Mouse (Mus musculus): ENCODE measurements around the gene Macf1.
A peak's percentile ranks its signal among the peaks of the same experiment; 100 is the strongest.
"Not testable (repeated sequence)": the region's sequence is repeated elsewhere in the genome, so short reads cannot be mapped to it uniquely, and the experiment has no call there.

Gene Macf1

DNA sequence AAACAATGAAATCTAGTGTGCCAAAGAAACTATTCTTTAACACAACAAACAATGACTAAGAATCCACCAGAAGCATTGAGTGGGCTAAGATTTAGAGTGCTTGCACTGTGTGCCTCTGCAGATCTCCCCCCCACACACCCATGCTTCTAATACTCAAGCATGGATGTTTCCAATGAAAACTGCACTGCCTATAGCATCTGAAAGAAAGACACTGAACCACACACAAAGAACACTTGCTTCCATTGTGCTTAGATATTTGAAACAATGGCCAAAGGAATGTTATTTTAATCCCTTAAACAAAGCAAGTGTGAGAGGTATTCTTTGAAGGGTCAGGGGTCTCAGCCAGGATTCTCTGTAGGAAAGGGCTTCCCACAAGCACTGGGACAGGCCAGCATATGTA is 140.5 kb downstream of the Macf1 start:
- no peak for DNase-seq (ENCODE audit: low spot score)

GRCm38 (mm10) chr4:123535271-123535670 is 148.9 kb downstream of the Macf1 start:
- peak; percentile 75 for DNase-seq (ENCODE audit: low spot score)

DNA sequence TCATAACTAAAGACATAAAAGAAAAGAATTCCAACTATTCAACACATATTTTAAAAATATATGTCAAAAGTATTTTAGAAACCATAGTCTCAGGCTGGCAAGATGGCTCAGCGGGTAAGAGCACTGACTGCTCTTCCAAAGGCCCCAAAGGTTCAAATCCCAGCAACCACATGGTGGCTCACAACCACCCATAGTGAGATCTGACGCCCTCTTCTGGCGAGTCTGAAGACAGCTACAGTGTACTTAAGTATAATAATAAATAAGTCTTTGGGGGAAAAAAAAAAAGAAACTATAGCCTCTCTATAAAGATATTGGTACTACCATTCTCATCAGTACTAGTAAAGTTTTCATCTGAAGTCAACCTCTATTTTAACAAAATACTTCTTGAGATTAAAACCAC is 152.2 kb downstream of the Macf1 start:
- no peak for DNase-seq (ENCODE audit: low spot score)

DNA sequence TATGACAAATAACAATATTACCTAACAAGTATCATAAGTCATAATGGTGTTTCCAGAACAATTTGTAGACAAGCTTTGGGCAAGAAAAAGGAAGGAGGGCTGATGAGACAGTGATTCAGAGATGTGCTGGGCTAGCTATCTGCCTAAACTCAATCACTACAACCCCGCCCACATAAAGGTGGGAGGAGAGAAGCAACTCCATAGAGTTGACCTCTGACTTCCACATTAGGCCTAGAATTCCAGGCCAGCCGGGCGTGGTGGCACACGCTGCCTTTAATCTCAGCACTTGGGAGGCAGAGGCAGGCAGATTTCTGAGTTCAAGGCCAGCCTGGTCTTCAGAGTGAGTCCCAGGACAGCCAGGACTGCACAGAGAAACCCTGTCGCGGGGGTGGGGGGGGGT is 153.2 kb downstream of the Macf1 start:
- DNase-seq (ENCODE audit: low spot score): no peak

DNA sequence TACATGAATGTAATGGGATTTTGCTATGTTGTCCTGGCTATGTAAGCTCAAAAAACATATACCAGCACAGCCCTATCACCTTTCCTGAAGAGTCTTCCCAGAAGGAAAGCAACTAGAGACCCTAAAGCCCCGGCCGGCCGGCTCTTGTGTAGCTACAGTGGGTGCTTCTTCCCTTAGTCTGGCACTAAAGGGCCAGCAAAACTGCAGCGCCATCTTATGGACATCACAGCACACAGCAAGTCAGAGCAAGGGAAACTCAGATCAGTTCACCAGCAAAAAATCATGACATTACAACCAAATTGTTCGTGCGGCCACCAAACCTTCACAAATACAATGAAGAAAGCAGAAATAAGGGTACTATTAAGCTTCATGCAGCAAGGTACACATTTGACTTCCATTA is 154.9 kb downstream of the Macf1 start:
- DNase-seq (ENCODE audit: low spot score): peak; percentile 31

GRCm38 (mm10) chr4:123527607-123528010 is 156.6 kb downstream of the Macf1 start:
- DNase-seq (ENCODE audit: low spot score): peak; percentile 55

DNA sequence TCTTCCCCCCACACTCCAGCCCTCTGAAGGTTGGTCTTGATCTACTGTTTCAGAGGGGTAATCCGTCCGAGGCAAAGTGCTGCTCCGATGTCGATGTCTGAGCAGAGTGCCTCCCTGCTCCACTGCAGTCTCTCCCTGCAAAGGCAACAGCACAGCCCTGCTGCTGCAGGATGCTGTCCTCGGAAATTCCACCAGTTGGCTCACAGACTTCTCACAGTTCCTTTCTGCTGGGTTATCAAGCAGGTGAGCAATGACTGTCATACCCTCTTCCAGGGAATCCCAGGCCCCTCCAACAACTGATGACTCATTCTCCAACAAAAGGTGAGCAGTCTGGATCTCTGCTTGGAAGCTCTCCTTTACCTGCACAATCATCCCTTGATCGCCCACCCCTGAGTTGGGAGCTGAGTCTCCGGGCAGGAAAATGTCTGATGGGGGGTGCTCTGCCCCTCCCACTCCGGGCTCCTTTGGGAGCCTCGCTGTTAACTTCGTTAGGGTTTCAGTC is 157.3 kb downstream of the Macf1 start:
- peak; percentile 29 for DNase-seq (ENCODE audit: low spot score)

DNA sequence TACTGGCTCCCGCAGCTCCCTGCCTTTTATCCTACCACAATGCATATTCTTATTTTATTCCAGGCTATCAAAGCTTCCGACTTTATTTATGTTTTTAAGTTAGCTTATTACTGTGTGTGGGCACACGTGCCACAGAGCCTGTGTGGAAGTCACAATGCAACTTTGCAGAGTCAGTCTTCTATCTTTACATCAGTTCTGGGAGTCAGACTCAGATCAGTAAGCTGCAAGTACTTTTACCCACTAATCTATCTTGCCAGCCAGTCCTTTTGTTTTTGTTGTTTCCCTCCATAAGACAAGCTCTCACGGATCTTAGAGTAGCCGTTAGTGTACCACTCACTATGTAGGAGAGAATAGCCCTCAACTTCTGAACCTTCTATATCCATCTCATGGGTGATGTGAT is 159.4 kb downstream of the Macf1 start:
- DNase-seq (ENCODE audit: low spot score): no peak

GRCm38 (mm10) chr4:123520123-123520522 is 164.0 kb downstream of the Macf1 start:
- DNase-seq (ENCODE audit: low spot score): not testable (repeated sequence)

DNA sequence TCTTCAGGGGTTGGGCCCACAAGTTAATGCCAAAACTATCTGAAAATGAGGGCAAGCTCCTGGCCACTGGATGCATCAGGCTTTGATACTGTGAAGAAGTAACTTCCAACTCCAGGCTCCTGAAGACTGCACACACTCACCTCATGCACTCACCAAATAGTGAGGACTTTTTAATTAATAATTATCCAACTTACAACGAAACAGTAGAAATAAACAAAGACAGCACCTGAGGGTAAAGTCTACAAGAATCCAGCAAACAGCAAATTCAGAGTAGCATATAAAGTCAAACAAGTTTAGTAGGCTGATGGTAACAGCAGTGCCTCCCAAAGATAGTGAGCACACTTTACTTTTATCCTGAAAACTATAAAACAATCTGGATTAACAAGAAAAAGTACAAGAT is 168.5 kb downstream of the Macf1 start:
- no peak for DNase-seq (ENCODE audit: low spot score)

GRCm38 (mm10) chr4:123510201-123510600 is 174.0 kb downstream of the Macf1 start:
- DNase-seq (ENCODE audit: low spot score): no peak

- DNase-seq (ENCODE audit: low spot score): no peak
Observed at GRCm38 (mm10) chr4:123489086-123489485, 195.1 kb downstream of the Macf1 start.

GRCm38 (mm10) chr4:123479991-123480390 is 204.2 kb downstream of the Macf1 start:
- no peak for DNase-seq (ENCODE audit: low spot score)

DNA sequence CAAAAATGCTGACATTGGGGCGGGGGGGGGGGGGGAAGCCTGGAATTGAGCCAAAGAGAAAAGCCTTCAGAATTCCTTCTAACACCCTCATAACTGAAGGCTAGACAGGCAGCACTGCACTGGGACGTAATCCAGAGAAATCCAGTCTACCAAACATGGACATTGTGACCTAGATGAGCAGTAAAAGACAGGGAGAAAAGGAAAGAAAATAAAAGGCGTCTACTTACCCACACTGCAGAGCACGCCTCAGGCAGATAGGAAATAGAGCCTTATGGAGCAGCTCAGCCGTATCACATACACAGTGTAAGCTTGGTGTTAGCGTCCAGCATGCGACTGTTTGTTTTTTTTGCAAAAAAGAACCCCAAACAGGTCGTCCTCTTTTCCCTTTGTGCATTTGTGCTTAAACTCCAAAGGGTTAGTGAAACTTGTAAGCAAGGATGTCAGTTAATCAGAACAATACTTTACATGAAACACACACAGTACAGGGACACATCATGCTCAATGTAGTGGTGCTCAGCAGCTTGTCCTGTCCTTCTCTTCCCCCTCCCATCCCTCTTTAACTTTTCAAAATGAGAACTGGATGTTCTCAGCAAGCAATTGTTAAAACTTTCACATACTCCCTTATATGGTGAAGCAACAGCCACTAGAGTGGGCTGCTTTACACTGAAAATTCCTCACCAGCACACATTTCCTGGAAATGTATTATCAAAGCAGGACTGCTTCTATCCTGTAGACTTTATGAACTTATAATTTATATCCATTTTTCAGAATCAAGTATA is 205.3 kb downstream of the Macf1 start:
- DNase-seq (ENCODE audit: low spot score): no peak

DNA sequence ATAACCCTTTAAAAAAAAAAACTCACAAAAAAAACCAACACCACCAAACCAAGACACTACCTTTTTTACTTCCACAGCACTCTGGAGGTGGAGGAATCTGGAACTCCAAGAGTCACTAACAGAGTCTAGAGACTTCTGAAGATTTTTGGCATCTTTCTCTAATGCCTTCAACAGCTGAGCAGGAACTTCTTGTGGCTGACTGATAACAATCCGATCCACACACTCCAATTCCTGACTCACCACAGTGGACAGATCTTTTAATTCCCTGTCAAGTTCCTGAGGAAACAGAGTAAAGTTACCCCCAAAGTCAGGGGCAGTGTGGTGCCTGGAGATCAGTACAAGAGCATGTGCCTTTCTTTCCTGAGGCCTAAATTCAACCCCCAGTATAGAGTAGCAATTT is 218.4 kb downstream of the Macf1 start:
- no peak for DNase-seq (ENCODE audit: low spot score)

DNA sequence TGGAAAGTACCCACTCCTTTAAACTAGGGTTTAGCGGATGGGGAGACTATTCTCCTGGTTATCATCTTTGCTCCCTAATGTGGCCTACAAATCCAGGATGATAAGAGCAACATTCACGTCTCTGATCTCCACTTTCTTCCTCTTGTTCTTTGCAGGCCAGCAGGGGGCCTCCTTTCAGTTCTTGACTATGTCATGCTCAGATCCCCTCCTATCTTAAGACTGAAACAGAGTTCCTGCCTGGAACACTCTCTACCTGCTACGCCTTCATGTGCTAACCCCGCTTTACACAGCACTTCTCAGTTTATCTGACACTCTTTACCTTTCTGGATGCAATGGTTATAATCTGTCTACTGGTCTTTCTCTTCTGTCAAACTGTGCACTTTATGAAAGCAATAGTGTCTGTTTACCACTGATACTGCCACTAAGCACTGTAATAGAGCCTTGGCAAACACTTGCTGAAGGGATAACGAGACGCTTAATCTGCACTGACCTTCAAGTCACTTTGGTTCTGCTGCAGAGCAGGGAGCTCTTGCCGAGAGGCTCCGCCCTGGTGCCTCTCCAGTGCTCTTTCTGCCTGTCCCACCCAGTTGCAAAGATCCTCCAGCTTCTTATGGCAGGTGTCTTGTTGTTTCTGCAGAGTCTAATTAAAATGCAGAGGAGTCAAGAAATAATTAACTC is 223.4 kb downstream of the Macf1 start:
- no peak for DNase-seq (ENCODE audit: low spot score)

DNA sequence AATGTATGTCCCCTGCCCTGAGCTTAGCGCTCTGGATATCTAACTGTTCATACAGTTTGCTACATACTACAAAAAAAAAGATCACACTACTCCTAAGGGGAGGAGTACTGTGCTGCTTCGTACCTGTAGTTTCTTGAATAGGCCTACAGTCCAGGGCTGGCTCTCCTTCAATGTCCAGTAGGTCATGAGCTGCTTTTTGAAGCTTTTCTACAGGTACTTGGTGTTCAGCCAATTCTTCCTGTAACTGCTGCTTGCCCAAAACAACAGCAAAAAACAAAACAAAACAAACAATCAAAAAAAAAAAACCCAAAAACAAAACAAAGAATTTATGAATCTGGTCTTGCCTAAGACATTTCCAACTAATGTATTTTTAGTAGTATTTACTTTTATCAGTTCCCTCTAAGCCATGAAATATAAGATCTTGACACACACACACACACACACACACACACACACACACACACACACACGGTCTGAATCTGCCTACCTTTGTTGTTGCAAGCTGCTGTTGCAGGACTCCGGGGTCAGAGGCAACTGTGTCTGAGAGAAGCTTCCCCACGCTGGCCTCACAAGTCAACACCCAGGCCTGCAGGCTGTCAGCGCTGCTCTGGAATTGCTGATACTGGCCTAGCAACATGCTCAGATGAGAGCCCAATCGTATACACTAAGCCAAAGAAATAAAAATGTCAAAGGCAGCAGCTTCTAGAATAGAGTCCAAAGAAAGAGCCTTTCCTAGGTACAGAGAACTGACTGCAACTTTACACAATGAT is 229.1 kb downstream of the Macf1 start:
- no peak for DNase-seq (ENCODE audit: low spot score)

DNA sequence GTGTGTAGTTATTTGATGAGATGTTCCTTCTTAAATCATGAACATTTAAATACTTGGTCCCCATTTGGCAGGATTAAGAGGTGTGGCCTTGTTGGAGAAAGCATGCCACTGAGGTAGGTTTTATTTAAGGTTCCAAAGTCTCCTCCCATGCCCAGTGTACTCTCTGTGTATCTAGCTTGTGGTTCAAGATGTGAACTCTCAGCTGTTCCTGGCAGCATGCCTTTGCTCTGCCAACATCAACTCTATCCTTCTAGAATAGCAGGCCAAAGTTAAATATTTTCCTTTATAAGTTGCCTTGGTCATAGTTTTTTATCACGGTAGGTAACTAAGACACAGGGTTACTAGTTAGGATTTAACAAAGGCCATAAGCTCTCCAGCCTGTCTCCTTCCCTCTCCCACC is 230.4 kb downstream of the Macf1 start:
- no peak for DNase-seq (ENCODE audit: low spot score)

GRCm38 (mm10) chr4:123451991-123452390 is 232.2 kb downstream of the Macf1 start:
- DNase-seq (ENCODE audit: low spot score): no peak

- no peak for DNase-seq (ENCODE audit: low spot score)
Observed at GRCm38 (mm10) chr4:123449304-123449703, 234.9 kb downstream of the Macf1 start.

GRCm38 (mm10) chr4:123448015-123448414 is 236.1 kb downstream of the Macf1 start:
- DNase-seq (ENCODE audit: low spot score): no peak

- no peak for DNase-seq (ENCODE audit: low spot score)
Observed at GRCm38 (mm10) chr4:123447251-123447650, 236.9 kb downstream of the Macf1 start.

- no peak for DNase-seq (ENCODE audit: low spot score)
Observed at GRCm38 (mm10) chr4:123446754-123447153, 237.4 kb downstream of the Macf1 start.
